Mouse (Mus musculus): ENCODE results near the gene Ell3. TPM values are rescaled to one million over a fixed set of nuclear protein-coding genes. Genes with fewer than 3 reads are reported as not detected.

The Ell3 gene
- total RNA-seq, 2 experiments from 2014 or later: not detected

- DNase-seq (ENCODE audit: extremely low spot score in 1 of 2, low spot score in 2 of 2): peak; percentile 78 to 81
- Histone ChIP-seq H3K27ac (peak within 1 kb of the TSS; percentile 83), H3K4me3 (peak within 1 kb of the TSS; percentile 53)
- TF ChIP-seq CTCF (IDR thresholded peaks at IDR 0.05): no peak
- intact Hi-C loops (cut with DNase I): no loop called here
Measured at GRCm38 (mm10) chr2:121456692-121457642, 12.9 kb upstream of the Ell3 start, which contains the start of gene Serinc4. TSS of gene Serinc4 (minus strand) at chr2:121456781.

- intact Hi-C loops (cut with DNase I): no loop called here
- no peak for TF ChIP-seq CTCF (IDR thresholded peaks at IDR 0.05)
- no peak for DNase-seq (ENCODE audit: extremely low spot score in 1 of 2, low spot score in 2 of 2)
- no peak overlapping the region for H3K4me3 ChIP-seq
- H3K27ac ChIP-seq: no peak overlapping the region
Measured at GRCm38 (mm10) chr2:121455534-121455933, 11.5 kb upstream of the Ell3 start.

GRCm38 (mm10) chr2:121453917-121454316, 9.8 kb upstream of the Ell3 start:
- intact Hi-C loops (cut with DNase I): no loop called here
- no peak for TF ChIP-seq CTCF (IDR thresholded peaks at IDR 0.05)
- DNase-seq (ENCODE audit: extremely low spot score in 1 of 2, low spot score in 2 of 2): no peak
- Histone ChIP-seq H3K27ac (no peak overlapping the region), H3K4me3 (no peak overlapping the region)

GRCm38 (mm10) chr2:121452990-121453389, 8.9 kb upstream of the Ell3 start, which contains the start of gene Hypk:
TSS of gene Hypk (plus strand) at chr2:121453290.
- TF ChIP-seq CTCF (IDR thresholded peaks at IDR 0.05): no peak
- intact Hi-C loops (cut with DNase I): no loop called here
- H3K4me3 ChIP-seq: no peak within 1 kb of the TSS
- 0 out of 2 replicates have a peak within 1 kb of the TSS, but pooled peaks have one; percentile 6 for H3K27ac ChIP-seq
- DNase-seq (ENCODE audit: extremely low spot score in 1 of 2, low spot score in 2 of 2): no peak

- DNase-seq (ENCODE audit: extremely low spot score in 1 of 2, low spot score in 2 of 2): no peak
Measured at GRCm38 (mm10) chr2:121452361-121452760, 8.3 kb upstream of the Ell3 start.

GRCm38 (mm10) chr2:121450093-121450492, 6.0 kb upstream of the Ell3 start:
- no peak; the same call in 1 of the 2 replicates for TF ChIP-seq CTCF (IDR thresholded peaks at IDR 0.05)
- Histone ChIP-seq H3K4me3 (peak overlapping the region; percentile 100), H3K27ac (peak overlapping the region; percentile 98)
- intact Hi-C loops (cut with DNase I): no loop called here
- no peak for DNase-seq (ENCODE audit: extremely low spot score in 1 of 2, low spot score in 2 of 2)

More at GRCm38 (mm10) chr2:121452361-121452760, 8.3 kb upstream of the Ell3 start:
- Histone ChIP-seq H3K27ac (no peak overlapping the region), H3K4me3 (no peak overlapping the region)
- intact Hi-C loops (cut with DNase I): no loop called here
- TF ChIP-seq CTCF (IDR thresholded peaks at IDR 0.05): no peak

GRCm38 (mm10) chr2:121449545-121450011, 5.5 kb upstream of the Ell3 start:
- intact Hi-C loops (cut with DNase I): no loop called here
- TF ChIP-seq CTCF (IDR thresholded peaks at IDR 0.05): no peak
- Histone ChIP-seq H3K4me3 (peak overlapping the region; percentile 100), H3K27ac (peak overlapping the region; percentile 98)
- peak; percentile 43 to 48 for DNase-seq (ENCODE audit: extremely low spot score in 1 of 2, low spot score in 2 of 2)

GRCm38 (mm10) chr2:121448739-121449535, 4.9 kb upstream of the Ell3 start, which contains the start of gene Serf2:
TSS of gene Serf2 (plus strand) at chr2:121449195.
- DNase-seq (ENCODE audit: extremely low spot score in 1 of 2, low spot score in 2 of 2): peak; percentile 98 to 99
- peak within 1 kb of the TSS; percentile 100 for H3K4me3 ChIP-seq
- H3K27ac ChIP-seq: peak within 1 kb of the TSS; percentile 98
- no peak for TF ChIP-seq CTCF (IDR thresholded peaks at IDR 0.05)
- intact Hi-C loops (cut with DNase I): no loop called here

- no peak for DNase-seq (ENCODE audit: extremely low spot score in 1 of 2, low spot score in 2 of 2)
- H3K27ac ChIP-seq: peak overlapping the region; percentile 9; the same call in 1 of the 2 replicates
- intact Hi-C loops (cut with DNase I): no loop called here
Measured at GRCm38 (mm10) chr2:121448136-121448535, 4.1 kb upstream of the Ell3 start.

GRCm38 (mm10) chr2:121447006-121447405, 2.9 kb upstream of the Ell3 start:
- TF ChIP-seq CTCF (IDR thresholded peaks at IDR 0.05): no peak
- intact Hi-C loops (cut with DNase I): no loop called here
- Histone ChIP-seq H3K27ac (no peak overlapping the region), H3K4me3 (no peak overlapping the region)
- no peak for DNase-seq (ENCODE audit: extremely low spot score in 1 of 2, low spot score in 2 of 2)

More at GRCm38 (mm10) chr2:121448136-121448535, 4.1 kb upstream of the Ell3 start:
- peak; percentile 40 for TF ChIP-seq CTCF (IDR thresholded peaks at IDR 0.05)
- H3K4me3 ChIP-seq: 0 out of 2 replicates have a peak overlapping the region, but pooled peaks have one; percentile 17

- TF ChIP-seq CTCF (IDR thresholded peaks at IDR 0.05): no peak
- no peak overlapping the region for H3K27ac ChIP-seq
- intact Hi-C loops (cut with DNase I): no loop called here
- DNase-seq (ENCODE audit: extremely low spot score in 1 of 2, low spot score in 2 of 2): no peak
- H3K4me3 ChIP-seq: no peak overlapping the region
Measured at GRCm38 (mm10) chr2:121446506-121446905, 2.4 kb upstream of the Ell3 start.
